Mouse (Mus musculus) right cerebral cortex, adult 18-20 months (tissue): ENCODE measurements around the gene Gm21828.
"Not testable (repeated sequence)": the region's sequence is repeated elsewhere in the genome, so short reads cannot be mapped to it uniquely, and the experiment has no call there.

Source experiments
- DNase-seq: peaks from one replicate; pipeline ENCODE4 v3.0.0; 2022; ENCODE audit warnings: mixed read lengths

The Gm21828 gene

DNA sequence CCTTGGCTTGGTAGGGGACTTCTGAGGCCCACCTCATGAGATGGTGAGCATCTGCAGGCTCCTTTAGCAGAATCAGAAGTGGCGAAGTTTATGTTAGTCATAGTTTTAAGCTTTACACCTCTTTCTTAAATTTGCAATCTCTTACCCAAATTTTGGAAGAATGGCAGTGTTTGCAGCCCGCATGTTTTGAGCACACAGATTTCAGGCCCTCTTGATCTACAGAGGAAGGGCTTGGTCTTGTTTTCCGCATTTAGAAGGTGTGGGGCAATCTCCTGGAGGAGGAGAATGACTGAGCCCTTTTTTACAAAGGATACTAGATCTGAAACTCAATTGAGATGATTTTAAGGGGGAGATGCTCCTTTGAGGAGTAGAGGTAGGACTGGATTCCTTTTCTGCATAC, at the start of gene Gm21828:
Gene Gm21828 (minus strand): TSS at position 101 of the 400 bp plus-strand sequence.
- not testable (repeated sequence) for DNase-seq

DNA sequence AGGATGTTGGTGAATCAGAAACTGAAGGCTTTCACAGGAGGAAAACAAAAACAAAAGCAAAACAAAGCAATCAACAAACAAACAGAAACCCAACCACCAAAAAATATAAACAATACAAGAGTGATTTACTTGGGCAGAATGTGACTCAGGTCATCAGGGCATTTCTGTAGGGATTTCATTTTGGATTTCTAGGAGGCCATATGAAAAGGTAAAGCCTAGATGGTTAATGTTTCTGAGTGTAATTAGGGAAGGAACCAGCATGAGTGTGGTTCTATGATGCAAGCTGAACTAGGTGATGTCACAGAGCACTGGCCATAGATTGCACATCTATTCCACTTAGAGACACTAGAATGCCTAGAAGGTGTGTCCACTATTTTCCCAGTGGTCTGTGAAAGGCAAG, 28.4 kb upstream of the Gm21828 start, which contains the start of the genes Gm21440 and Gm21454:
Gene Gm21440 (plus strand): TSS at position 301 of the 400 bp plus-strand sequence.
Gene Gm21454 (plus strand): TSS at position 352 of the 400 bp plus-strand sequence.
- not testable (repeated sequence) for DNase-seq
